Mouse (Mus musculus) brain, embryonic 14.5 days (tissue): ENCODE measurements around the gene Plxdc2.

Experiments used
- CTCF ChIP-seq: fragments of 200-500 bp; IDR thresholded peaks from 2 replicates; pipeline ENCODE4 v1.5.1; 2012; ENCODE audit warnings: inconsistent platforms, mild to moderate bottlenecking, moderate library complexity, borderline replicate concordance; ENCODE audit not compliant: insufficient read depth, insufficient read length; ENCODE audit errors: extremely low read depth
- POLR2A ChIP-seq: fragments of 200-500 bp; IDR thresholded peaks from 2 replicates; pipeline ENCODE4 v1.6.1; 2012; ENCODE audit warnings: mild to moderate bottlenecking, inconsistent platforms, borderline replicate concordance; ENCODE audit not compliant: poor library complexity, insufficient read depth, insufficient read length, severe bottlenecking; ENCODE audit errors: extremely low read depth

GRCm38 (mm10) chr2:16355611-16356105 lies 446 bp upstream of the Plxdc2 start:
- no peak for TF ChIP-seq POLR2A
- no peak for TF ChIP-seq CTCF
